Mouse (Mus musculus) fat pad, adult 2 months (tissue): ENCODE measurements around the gene Tubgcp3.
"Not testable (repeated sequence)": the region's sequence is repeated elsewhere in the genome, so short reads cannot be mapped to it uniquely, and the experiment has no call there.

ENCODE experiments used
- DNase-seq: peaks from one replicate; pipeline ENCODE4 v3.0.0-alpha.2; 2011; ENCODE audit warnings: low read depth, low spot score; ENCODE audit errors: extremely low read depth

The Tubgcp3 gene

GRCm38 (mm10) chr8:12672056-12672881 is at the start of gene Tubgcp3:
Gene Tubgcp3, minus strand, starts transcription at chr8:12672248.
- no peak for DNase-seq

GRCm38 (mm10) chr8:12719091-12719490 is 47.0 kb upstream of the Tubgcp3 start:
- DNase-seq: no peak

- no peak for DNase-seq
Measured at GRCm38 (mm10) chr8:12715861-12716585, 44.0 kb upstream of the Tubgcp3 start.

GRCm38 (mm10) chr8:12711623-12712022 is 39.6 kb upstream of the Tubgcp3 start:
- no peak for DNase-seq

GRCm38 (mm10) chr8:12703597-12703996 is 31.5 kb upstream of the Tubgcp3 start:
- no peak for DNase-seq

GRCm38 (mm10) chr8:12702290-12702689 is 30.2 kb upstream of the Tubgcp3 start:
- no peak for DNase-seq

- DNase-seq: no peak
Measured at GRCm38 (mm10) chr8:12698660-12699277, 26.7 kb upstream of the Tubgcp3 start.

- no peak for DNase-seq
Measured at GRCm38 (mm10) chr8:12688851-12689250, 16.8 kb upstream of the Tubgcp3 start.

- DNase-seq: no peak
Measured at GRCm38 (mm10) chr8:12677529-12677928, 5.5 kb upstream of the Tubgcp3 start.

- DNase-seq: no peak
Measured at GRCm38 (mm10) chr8:12671473-12672055, 484 bp downstream of the Tubgcp3 start.

- DNase-seq: no peak
Measured at GRCm38 (mm10) chr8:12670965-12671364, 1.1 kb downstream of the Tubgcp3 start.

- no peak for DNase-seq
Measured at GRCm38 (mm10) chr8:12668832-12669231, 3.2 kb downstream of the Tubgcp3 start.

- DNase-seq: not testable (repeated sequence)
Measured at GRCm38 (mm10) chr8:12666530-12666929, 5.5 kb downstream of the Tubgcp3 start.

GRCm38 (mm10) chr8:12663105-12663456 is 9.0 kb downstream of the Tubgcp3 start:
- no peak for DNase-seq

GRCm38 (mm10) chr8:12662375-12663104 is 9.5 kb downstream of the Tubgcp3 start:
- no peak for DNase-seq

- no peak for DNase-seq
Measured at GRCm38 (mm10) chr8:12657411-12657810, 14.6 kb downstream of the Tubgcp3 start.

- DNase-seq: no peak
Measured at GRCm38 (mm10) chr8:12651246-12651645, 20.8 kb downstream of the Tubgcp3 start.

- no peak for DNase-seq
Measured at GRCm38 (mm10) chr8:12650495-12650894, 21.6 kb downstream of the Tubgcp3 start.

- DNase-seq: no peak
Measured at GRCm38 (mm10) chr8:12648951-12649350, 23.1 kb downstream of the Tubgcp3 start.

- DNase-seq: no peak
Measured at GRCm38 (mm10) chr8:12646536-12646935, 25.5 kb downstream of the Tubgcp3 start.

- no peak for DNase-seq
Measured at GRCm38 (mm10) chr8:12644894-12645293, 27.2 kb downstream of the Tubgcp3 start.
